Mouse (Mus musculus) brown adipose tissue, adult 24 weeks (tissue): ENCODE results near the gene Aatk. TPM values are rescaled to one million over a fixed set of nuclear protein-coding genes. Genes with fewer than 3 reads are reported as not detected.

Experiments
- H3K27ac ChIP-seq: fragments of 200-500 bp; replicated peaks from 2 replicates; pipeline ENCODE4 v1.5.1; 2012; ENCODE audit warnings: low read depth, mild to moderate bottlenecking, low read length
- H3K4me1 ChIP-seq: fragments of 200-500 bp; 2 replicates; pipeline ENCODE4 v1.6.1; 2012; ENCODE audit warnings: low read length, mixed read lengths; ENCODE audit not compliant: control insufficient read depth, insufficient read depth, insufficient read length
- H3K4me3 ChIP-seq: fragments of 200-500 bp; 2 replicates; pipeline ENCODE4 v1.5.1; 2012; ENCODE audit warnings: low read depth, mild to moderate bottlenecking, low read length, moderate library complexity; ENCODE audit not compliant: insufficient read depth
- polyA plus RNA-seq: library from polyadenylated mRNA; stranded (reverse); fragments of >200 nt; gene quantifications from 2 replicates; pipeline ENCODE4 v1.2.4, GENCODE M21; 2012; ENCODE audit not compliant: missing spikeins, insufficient read depth, insufficient read length

Aatk gene
- polyA plus RNA-seq, 1 experiment: 12.0 TPM

DNA sequence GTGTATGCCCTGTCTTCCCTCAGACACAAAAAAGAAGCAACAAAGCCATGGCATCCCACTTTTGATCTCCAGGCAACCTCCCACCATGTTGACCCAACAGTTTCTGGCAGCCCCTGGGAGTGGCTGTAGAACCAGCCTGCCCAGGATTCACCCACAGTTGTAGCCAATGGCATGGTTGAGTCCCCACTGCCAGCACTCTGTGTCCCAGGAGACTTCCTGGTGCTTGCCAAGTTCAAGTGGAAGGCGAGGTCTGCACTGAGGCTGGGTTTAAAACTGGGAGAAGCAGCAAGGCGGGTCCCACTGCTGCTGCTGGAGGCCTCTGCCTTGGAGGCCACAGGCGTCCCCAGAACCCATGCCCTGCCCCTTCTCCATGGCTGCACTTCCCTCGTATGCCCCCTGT, 73.2 kb downstream of the Aatk start:
- Histone ChIP-seq H3K4me1 (peaks cover 11% of the 10 kb centered on the region), H3K4me3 (no peak overlapping the region), H3K27ac (no peak overlapping the region)

DNA sequence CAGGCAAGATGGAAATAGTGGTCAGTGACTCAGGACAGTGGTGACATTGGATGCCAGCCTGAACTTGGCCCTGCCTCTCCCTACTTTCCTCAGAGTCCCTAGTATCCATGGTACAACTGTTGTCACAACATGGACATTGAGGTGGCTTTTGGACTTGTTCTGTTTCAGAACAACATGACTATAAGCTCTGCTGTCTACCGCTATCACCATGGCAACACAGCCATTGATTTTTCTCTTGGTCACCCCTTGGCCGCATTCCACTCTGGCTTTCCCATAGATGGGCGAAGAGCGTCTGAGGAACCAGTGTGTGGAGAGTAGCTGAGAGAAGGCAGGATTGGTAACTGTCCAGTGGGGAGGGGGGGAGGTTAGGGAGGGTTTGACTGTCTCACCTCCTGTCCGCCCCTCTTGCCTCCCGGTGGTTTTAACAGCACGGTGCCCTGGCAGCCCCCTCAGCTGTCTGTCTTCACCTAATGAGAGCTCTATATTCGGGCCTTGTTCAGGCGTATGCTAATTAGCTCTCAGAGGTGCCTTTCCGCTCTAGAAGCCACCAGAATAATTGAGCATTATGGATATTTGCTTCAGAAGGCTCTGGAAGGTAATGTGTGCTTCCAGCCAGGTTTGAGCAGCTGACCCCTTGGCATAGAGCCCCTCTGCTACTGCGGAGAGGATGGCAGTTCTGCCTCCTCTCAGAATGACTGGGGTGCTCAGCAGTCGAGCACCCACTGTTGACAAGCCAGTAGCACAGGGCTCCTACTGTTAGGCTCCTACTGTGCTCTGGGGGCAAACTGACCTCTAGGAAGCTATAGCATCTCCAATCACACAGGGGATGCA, 76.7 kb downstream of the Aatk start:
- Histone ChIP-seq H3K4me1 (no peaks in the 10 kb centered on the region), H3K27ac (no peak overlapping the region), H3K4me3 (no peak overlapping the region)

DNA sequence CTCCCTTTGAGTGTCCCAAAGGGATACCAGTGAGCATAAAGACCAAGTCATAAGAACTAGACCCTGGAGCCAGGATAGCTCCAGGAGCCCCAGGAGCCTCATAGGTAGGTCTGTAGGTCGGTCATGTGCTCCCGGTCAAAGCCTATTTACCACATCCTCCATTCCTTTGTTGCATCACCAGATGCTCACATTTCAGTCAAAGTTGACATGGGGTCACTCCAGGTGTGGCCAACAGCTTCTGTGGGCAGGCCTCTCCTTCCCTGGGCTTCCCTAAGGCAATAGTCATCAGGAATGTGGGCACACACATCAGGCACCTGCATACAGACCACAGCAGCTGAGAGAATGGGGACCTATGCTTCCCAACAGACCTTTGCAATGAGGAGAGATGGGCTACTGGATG, 79.1 kb downstream of the Aatk start:
- Histone ChIP-seq H3K4me1 (no peaks in the 10 kb centered on the region), H3K4me3 (no peak overlapping the region)

DNA sequence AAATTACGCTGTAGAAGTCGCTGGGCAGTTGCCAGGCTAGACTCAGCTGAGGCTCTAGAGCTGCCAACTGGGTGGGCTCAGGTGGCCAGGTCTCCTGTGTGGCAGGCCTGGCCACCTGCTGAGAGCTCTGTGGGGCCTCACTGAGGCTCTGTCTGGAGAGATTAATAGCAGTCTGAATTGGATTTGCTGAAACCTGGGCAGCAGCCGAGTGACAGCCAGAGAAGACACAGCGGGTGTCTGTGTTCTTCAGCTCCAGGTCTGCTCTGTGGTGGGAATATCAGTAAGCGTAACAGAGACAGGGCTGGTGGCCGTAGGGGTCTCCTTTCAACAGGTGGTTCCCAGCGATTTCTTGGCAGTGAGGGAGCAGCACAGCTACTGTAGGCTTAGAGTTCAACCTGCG, 79.6 kb downstream of the Aatk start:
- H3K4me1 ChIP-seq: no peaks in the 10 kb centered on the region
- no peak overlapping the region for H3K4me3 ChIP-seq
- H3K27ac ChIP-seq: no peak overlapping the region

More for the DNA sequence above, 79.1 kb downstream of the Aatk start:
- no peak overlapping the region for H3K27ac ChIP-seq

DNA sequence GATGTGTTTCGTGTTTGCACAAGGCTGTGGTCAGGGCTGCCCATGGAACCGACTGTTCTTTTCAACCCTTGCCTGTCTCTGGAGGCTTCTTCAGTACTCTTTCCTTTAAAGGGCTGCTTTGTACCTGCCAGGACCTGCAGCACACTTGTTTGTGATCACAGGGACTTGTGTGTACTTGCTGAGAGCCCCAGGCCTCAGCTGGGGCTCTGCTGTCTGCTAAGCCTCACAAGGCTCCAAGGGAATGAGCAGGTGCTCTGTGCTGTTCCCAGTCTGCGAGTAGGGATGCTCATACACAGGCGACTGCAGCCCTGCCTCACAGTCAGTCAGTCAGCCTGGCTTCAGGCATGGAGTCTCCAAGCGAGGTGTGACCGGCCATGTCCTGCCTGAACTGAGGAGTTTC, 80.7 kb downstream of the Aatk start:
- Histone ChIP-seq H3K4me1 (no peaks in the 10 kb centered on the region), H3K4me3 (no peak overlapping the region), H3K27ac (no peak overlapping the region)

DNA sequence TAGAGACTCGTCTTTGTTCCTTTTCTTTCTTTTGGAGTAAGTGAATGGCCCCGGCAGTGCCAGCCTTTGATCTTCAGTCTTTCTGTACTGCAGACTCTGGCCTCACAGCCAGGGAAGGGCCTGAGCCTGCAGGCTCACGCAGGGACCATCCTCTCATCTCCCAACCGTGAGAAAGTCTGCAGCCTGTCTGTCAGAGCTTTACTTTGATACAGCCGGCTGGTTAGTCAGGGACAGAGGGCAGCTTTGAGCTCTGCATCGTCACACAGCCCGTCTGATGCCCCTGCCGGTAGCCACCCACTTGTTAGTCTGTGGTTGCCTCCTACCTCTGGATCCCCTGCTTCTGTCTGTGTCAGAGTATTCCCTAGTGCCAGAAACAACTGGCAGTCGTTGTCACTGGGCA, 81.9 kb downstream of the Aatk start:
- H3K4me3 ChIP-seq: no peak overlapping the region
- H3K4me1 ChIP-seq: no peaks in the 10 kb centered on the region
- no peak overlapping the region for H3K27ac ChIP-seq

GRCm38 (mm10) chr11:119961511-119961910, 85.5 kb downstream of the Aatk start:
- no peak overlapping the region for H3K27ac ChIP-seq
- H3K4me1 ChIP-seq: peaks cover 10% of the 10 kb centered on the region; the same call in 1 of the 2 replicates
- H3K4me3 ChIP-seq: no peak overlapping the region

GRCm38 (mm10) chr11:119960671-119961070, 86.3 kb downstream of the Aatk start:
- Histone ChIP-seq H3K4me3 (no peak overlapping the region), H3K27ac (no peak overlapping the region), H3K4me1 (peaks cover 17% of the 10 kb centered on the region; the same call in 1 of the 2 replicates)

DNA sequence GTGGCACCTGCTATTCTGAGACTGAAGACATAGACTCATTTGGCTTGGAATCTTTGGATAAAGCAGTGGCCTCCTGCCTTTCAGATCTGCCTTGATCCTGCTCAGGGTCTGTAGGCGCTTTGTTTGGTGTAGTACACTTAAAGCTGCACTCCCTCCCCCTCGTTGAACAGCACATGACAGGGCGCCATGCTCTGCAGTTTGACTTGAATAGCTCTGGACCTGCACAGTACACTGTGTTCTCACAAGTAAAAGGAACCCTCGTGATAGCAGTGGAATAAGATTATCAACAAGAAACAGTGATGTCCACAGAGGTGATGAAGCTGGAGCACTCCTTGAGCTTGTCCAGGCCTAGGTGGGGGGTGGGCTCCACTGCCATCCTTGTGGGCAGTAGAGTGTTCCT, 87.3 kb downstream of the Aatk start:
- Histone ChIP-seq H3K4me1 (peaks cover 26% of the 10 kb centered on the region), H3K27ac (no peak overlapping the region), H3K4me3 (no peak overlapping the region)

DNA sequence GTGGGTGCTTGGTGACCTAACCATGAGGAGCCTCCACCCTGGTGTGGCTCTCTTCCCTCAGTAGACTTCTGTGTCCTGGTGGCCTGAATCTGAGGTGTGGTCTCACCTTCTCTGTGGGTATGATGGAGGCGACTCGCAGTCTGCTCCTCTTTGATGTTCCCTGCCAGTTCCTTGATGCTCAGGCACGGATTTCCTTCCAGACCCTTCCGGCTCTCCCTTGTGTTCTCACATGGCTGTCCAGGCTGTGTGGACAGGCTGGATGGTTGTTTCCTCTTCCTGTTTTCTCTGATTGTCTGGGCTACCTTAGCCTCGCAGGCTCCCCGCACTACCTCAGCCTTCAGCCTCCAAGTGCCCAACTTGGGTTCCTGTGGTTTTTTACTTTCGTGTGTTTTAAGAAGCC, 88.1 kb downstream of the Aatk start:
- H3K27ac ChIP-seq: no peak overlapping the region

More for the DNA sequence above, 88.1 kb downstream of the Aatk start:
- H3K4me1 ChIP-seq: peaks cover 34% of the 10 kb centered on the region
- no peak overlapping the region for H3K4me3 ChIP-seq

Other genes with a start within 250 kb of the Aatk start
- 18.2 and 22.0 TPM in 2 replicates for gene Chmp6, start 133.7 kb downstream of the Aatk start, polyA plus RNA-seq
- gene Baiap2, start 104.4 kb downstream of the Aatk start, polyA plus RNA-seq: 2.7 and 5.5 TPM in 2 replicates
- gene Cep131, start 39.7 kb upstream of the Aatk start, polyA plus RNA-seq: 1.9 and 3.0 TPM in 2 replicates
- gene Tepsin, start 51.6 kb upstream of the Aatk start, polyA plus RNA-seq: 3.7 and 4.8 TPM in 2 replicates
- 84.1 and 118 TPM in 2 replicates for gene Ndufaf8, start 51.8 kb upstream of the Aatk start, polyA plus RNA-seq
- 80.3 and 82.0 TPM in 2 replicates for gene Slc38a10, start 104.2 kb upstream of the Aatk start, polyA plus RNA-seq
- gene Bahcc1, start 185.8 kb upstream of the Aatk start, polyA plus RNA-seq: 5.7 and 5.9 TPM in 2 replicates